Mouse (Mus musculus) ovary, postnatal 36 days (tissue): Measurements from ENCODE around the gene Klhdc1.
A peak's percentile ranks its signal among the peaks of the same experiment; 100 is the strongest.

Experiments
- DNase-seq: peaks from one replicate; pipeline ENCODE4 v3.0.0; 2022; ENCODE audit warnings: low spot score, mixed read lengths

Klhdc1 gene

GRCm38 (mm10) chr12:69229251-69229650, 11.7 kb upstream of the Klhdc1 start:
- no peak for DNase-seq

- DNase-seq, result no peak
Measured at GRCm38 (mm10) chr12:69235782-69236181, 5.2 kb upstream of the Klhdc1 start.

- no peak for DNase-seq
Measured at GRCm38 (mm10) chr12:69238284-69238683, 2.7 kb upstream of the Klhdc1 start.

- DNase-seq, result no peak
Measured at GRCm38 (mm10) chr12:69241405-69241770, 412 bp downstream of the Klhdc1 start.

GRCm38 (mm10) chr12:69241771-69242431, 925 bp downstream of the Klhdc1 start:
- peak; percentile 74 for DNase-seq

- DNase-seq, result no peak
Measured at GRCm38 (mm10) chr12:69249766-69250165, 8.8 kb downstream of the Klhdc1 start.

GRCm38 (mm10) chr12:69250756-69251155, 9.8 kb downstream of the Klhdc1 start:
- DNase-seq, result no peak

- no peak for DNase-seq
Measured at GRCm38 (mm10) chr12:69253806-69254205, 12.8 kb downstream of the Klhdc1 start.

GRCm38 (mm10) chr12:69257836-69258235, 16.9 kb downstream of the Klhdc1 start:
- DNase-seq, result no peak

- DNase-seq, result no peak
Measured at GRCm38 (mm10) chr12:69262251-69262650, 21.3 kb downstream of the Klhdc1 start.

GRCm38 (mm10) chr12:69265031-69265430, 24.1 kb downstream of the Klhdc1 start:
- no peak for DNase-seq

GRCm38 (mm10) chr12:69267956-69268632, 27.1 kb downstream of the Klhdc1 start:
- DNase-seq, result no peak

GRCm38 (mm10) chr12:69268956-69269355, 28.0 kb downstream of the Klhdc1 start:
- DNase-seq, result no peak

GRCm38 (mm10) chr12:69279931-69280469, 39.0 kb downstream of the Klhdc1 start:
- DNase-seq, result no peak

- no peak for DNase-seq
Measured at GRCm38 (mm10) chr12:69280915-69281314, 39.9 kb downstream of the Klhdc1 start.

- DNase-seq, result no peak
Measured at GRCm38 (mm10) chr12:69283146-69283545, 42.2 kb downstream of the Klhdc1 start.

GRCm38 (mm10) chr12:69287535-69287934, 46.6 kb downstream of the Klhdc1 start:
- DNase-seq, result no peak

- DNase-seq, result no peak
Measured at GRCm38 (mm10) chr12:69288699-69289098, 47.7 kb downstream of the Klhdc1 start.

- DNase-seq, result no peak
Measured at GRCm38 (mm10) chr12:69292401-69292800, 51.4 kb downstream of the Klhdc1 start.

GRCm38 (mm10) chr12:69293815-69294214, 52.8 kb downstream of the Klhdc1 start:
- DNase-seq, result no peak

- DNase-seq, result no peak
Measured at GRCm38 (mm10) chr12:69294936-69295335, 54.0 kb downstream of the Klhdc1 start.

GRCm38 (mm10) chr12:69295651-69296050, 54.7 kb downstream of the Klhdc1 start:
- DNase-seq, result no peak
